Mouse (Mus musculus) common myeloid progenitor, adult 5-6 weeks (primary cell): ENCODE results near the gene Ccr9. TPM values are rescaled to one million over a fixed set of nuclear protein-coding genes. Genes with fewer than 3 reads are reported as not detected.

Source experiments
- ATAC-seq: replicated peaks from 2 replicates; pipeline ENCODE4 v1.8.0; 2016; ENCODE audit warnings: low read depth, mild to moderate bottlenecking, moderate TSS enrichment, inconsistent platforms; ENCODE audit not compliant: poor library complexity, severe bottlenecking
- total RNA-seq: library from RNA; stranded (forward); fragments of 200-1000, 187-1606 nt; gene quantifications from 2 replicates; pipeline ENCODE4 v1.2.3, GENCODE M21; 2017

Ccr9 gene
- total RNA-seq, 1 experiment from 2014 or later: 0.32 TPM

GRCm38 (mm10) chr9:123788855-123789529, 110.8 kb downstream of the Ccr9 start:
- no peak for ATAC-seq

DNA sequence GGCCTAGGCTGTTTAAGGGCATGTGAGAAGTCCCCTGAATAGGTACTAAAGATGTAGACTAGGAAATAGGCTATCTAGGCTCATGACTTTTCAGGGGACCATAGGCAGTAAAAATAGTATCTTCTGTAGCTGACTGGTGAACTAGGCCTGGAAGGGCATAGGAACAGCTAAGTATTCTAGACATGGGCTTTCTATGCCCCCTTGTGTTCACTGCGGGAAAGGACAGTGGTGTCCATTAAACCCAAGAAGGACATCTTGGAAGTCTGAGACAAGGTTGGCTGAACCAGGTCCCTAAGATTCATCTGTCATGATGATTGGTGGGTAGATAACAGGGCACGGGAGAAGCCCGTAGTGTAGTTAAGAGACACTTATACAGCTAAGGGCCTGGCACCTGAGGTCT, 117.9 kb downstream of the Ccr9 start:
- ATAC-seq: peak; percentile 83

DNA sequence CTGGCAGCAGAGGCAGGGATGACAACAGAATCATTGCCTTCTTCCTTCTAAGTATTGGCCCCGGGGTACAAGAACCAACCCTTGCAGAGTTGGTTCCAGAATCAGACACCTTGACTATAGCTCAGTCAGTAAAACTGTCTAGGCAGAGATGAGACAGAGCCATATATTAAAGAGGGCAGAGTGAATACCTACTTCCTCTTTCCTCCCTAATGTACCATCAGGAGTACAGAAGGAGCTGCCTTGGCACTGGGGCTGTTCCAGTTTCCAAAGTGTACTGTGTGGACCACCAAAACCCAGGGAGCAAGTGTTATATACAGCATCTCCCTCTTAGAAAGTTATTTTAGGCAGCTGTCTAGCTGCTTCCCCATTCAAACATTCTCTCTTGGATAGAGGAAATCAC, 123.3 kb downstream of the Ccr9 start:
- ATAC-seq: 0 out of 2 replicates have a peak, but pooled peaks have one; percentile 47

GRCm38 (mm10) chr9:123802421-123802820, 124.2 kb downstream of the Ccr9 start:
- no peak for ATAC-seq

DNA sequence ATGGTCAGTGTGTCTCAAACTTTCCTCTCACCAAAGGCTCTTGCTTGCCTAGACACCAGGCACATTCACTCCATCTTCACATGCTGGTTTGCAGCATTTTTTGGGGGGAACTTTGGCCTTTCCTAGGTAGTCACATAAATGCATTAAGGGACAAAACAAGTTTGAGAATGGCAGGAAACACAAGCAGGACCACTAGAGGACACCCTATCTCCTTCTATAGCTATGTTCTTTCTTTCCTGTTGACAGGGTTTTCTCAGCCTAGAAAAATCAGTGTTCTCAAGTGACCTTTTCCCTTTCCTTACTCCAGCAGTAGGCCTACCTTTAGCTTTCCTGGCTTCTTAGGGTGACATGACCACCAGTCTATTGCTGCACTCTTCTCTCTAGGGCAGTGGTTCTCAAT, 124.7 kb downstream of the Ccr9 start:
- no peak for ATAC-seq

DNA sequence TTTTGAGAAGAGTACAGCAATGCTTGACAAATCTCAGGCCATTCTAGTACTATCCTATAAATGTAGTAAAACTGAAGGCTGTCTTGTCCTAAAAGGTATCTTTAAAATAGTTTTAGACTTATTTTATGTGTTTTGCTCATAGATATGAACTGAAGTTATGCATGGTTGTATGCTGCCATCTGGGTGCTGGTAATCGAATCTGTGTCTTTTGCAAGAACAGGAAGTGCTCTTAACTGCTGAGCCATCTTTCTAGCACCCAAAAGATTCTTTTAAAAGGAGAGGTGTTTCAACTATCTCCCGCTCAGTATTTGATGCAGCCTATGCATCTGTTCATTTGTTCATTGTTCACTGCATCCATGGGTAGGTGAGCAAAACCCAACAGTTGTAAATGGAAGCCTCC, 127.0 kb downstream of the Ccr9 start:
- no peak for ATAC-seq

- no peak for ATAC-seq
Measured at GRCm38 (mm10) chr9:123806267-123806666, 128.0 kb downstream of the Ccr9 start, which contains the start of gene Cxcr6. TSS of gene Cxcr6 (plus strand) at chr9:123806475.

- no peak for ATAC-seq
Measured at GRCm38 (mm10) chr9:123808583-123808982, 130.3 kb downstream of the Ccr9 start.

- no peak for ATAC-seq
Measured at GRCm38 (mm10) chr9:123811831-123812230, 133.6 kb downstream of the Ccr9 start.

DNA sequence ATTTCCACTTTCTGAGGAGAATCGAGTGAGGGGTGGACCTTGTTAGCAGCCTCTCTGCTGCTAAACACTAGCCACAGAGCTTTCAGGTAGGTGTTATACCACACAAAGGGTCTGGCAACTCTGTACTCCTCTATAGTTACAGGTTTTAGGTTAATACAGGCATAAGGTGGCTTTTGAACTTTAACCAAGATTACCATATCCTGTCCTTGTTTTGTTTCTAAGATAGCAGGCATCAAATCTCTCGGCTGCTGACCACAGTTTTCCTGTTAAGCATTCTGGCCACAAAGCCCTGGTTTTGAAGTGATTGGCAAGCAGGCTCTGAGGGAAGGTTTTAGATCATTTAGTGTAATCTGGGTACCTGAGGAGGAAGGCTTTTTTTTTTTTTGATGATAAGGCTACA, 136.1 kb downstream of the Ccr9 start:
- ATAC-seq: peak; percentile 22; the same call in 1 of the 2 replicates

DNA sequence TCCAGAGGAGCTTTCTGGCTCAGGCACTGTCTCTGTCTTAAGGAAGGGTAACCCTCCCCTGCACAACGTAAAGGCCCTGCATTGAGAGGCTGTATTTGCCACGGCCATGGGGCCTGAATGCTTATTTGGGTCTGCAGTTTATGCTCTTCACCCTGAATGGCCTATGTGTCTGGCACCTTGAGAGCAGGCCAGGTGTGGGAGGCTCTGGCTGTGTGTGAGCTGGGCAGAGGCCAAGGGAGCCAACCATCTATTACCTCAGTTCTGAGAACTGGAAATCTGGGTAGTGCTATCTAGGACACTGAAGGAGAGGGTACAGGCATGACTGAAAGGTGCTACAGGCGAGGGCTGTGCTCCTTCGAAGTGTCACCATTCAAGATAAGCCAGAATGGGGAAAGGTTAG, 136.6 kb downstream of the Ccr9 start:
- no peak for ATAC-seq

DNA sequence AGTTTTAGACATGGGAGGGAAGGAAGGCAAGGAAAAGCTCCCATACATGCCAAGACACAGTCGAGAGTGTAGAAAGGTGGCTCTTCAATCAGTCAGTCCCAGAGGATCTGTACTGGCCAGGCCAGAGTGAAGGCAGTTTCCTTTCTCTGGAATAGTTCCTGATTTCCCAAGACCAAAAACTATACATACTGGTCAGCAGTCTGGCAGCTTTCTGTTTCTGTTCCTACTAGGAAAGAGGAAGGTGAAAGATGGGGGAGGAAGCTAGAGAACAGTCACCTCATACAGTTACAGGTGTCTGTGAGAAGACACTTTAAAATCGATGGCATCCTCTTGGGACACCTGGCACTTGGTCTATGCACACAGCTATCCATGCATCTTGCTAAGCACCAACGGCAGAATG, 137.2 kb downstream of the Ccr9 start:
- ATAC-seq: peak; percentile 50; the same call in 1 of the 2 replicates

- no peak for ATAC-seq
Measured at GRCm38 (mm10) chr9:123815996-123816395, 137.8 kb downstream of the Ccr9 start.

GRCm38 (mm10) chr9:123818601-123819000, 140.4 kb downstream of the Ccr9 start:
- no peak for ATAC-seq

GRCm38 (mm10) chr9:123826631-123827030, 148.4 kb downstream of the Ccr9 start:
- ATAC-seq: no peak

GRCm38 (mm10) chr9:123828916-123829315, 150.7 kb downstream of the Ccr9 start:
- no peak for ATAC-seq

Other genes starting within 250 kb of the Ccr9 start
- gene Limd1, start 199.7 kb upstream of the Ccr9 start, total RNA-seq: 21.6 and 30.0 TPM in 2 replicates
- 45.9 and 53.1 TPM in 2 replicates for gene Sacm1l, start 148.7 kb upstream of the Ccr9 start, total RNA-seq
- gene Slc6a20b, start 45.9 kb upstream of the Ccr9 start, total RNA-seq: 0.19 and 0.37 TPM in 2 replicates
- 0.39 and 1.5 TPM in 2 replicates for gene Slc6a20a, start 446 bp downstream of the Ccr9 start, total RNA-seq
- gene Lztfl1, start 39.3 kb downstream of the Ccr9 start, total RNA-seq: 36.9 and 39.3 TPM in 2 replicates
- gene Cxcr6, start 128.0 kb downstream of the Ccr9 start, total RNA-seq: 0.32 TPM in 1 of 2 replicates, not detected in the other
- gene Fyco1, start 173.5 kb downstream of the Ccr9 start, total RNA-seq: 13.6 and 17.0 TPM in 2 replicates
- not detected in 2 replicates for gene Xcr1, start 183.6 kb downstream of the Ccr9 start, total RNA-seq